Mouse (Mus musculus): Measurements from ENCODE around the gene Rara.

The Rara gene

GRCm38 (mm10) chr11:98995987-98996386 is 68.4 kb downstream of the Rara start:
- DNase-seq (ENCODE audit: low spot score in 2 of 2), result no peak

GRCm38 (mm10) chr11:98997659-98998058 is 70.0 kb downstream of the Rara start:
- no peak for DNase-seq (ENCODE audit: low spot score in 2 of 2)

- no peak for DNase-seq (ENCODE audit: low spot score in 2 of 2)
These were observed 71.2 kb downstream of the Rara start for GRCm38 (mm10) chr11:98998776-98999175.

GRCm38 (mm10) chr11:98999243-98999642 is 71.6 kb downstream of the Rara start:
- no peak for DNase-seq (ENCODE audit: low spot score in 2 of 2)

- no peak for DNase-seq (ENCODE audit: low spot score in 2 of 2)
These were observed 79.2 kb downstream of the Rara start for GRCm38 (mm10) chr11:99006788-99007187.

- no peak for DNase-seq (ENCODE audit: low spot score in 2 of 2)
These were observed 82.5 kb downstream of the Rara start for GRCm38 (mm10) chr11:99010124-99010523.

GRCm38 (mm10) chr11:99010706-99011105 is 83.1 kb downstream of the Rara start:
- DNase-seq (ENCODE audit: low spot score in 2 of 2), result no peak

- DNase-seq (ENCODE audit: low spot score in 2 of 2), result no peak
These were observed 86.2 kb downstream of the Rara start for GRCm38 (mm10) chr11:99013856-99014255.

- no peak for DNase-seq (ENCODE audit: low spot score in 2 of 2)
These were observed 92.2 kb downstream of the Rara start for GRCm38 (mm10) chr11:99019844-99020243.

- no peak for DNase-seq (ENCODE audit: low spot score in 2 of 2)
These were observed 94.8 kb downstream of the Rara start for GRCm38 (mm10) chr11:99022384-99022933.

- DNase-seq (ENCODE audit: low spot score in 2 of 2), result no peak
These were observed 95.5 kb downstream of the Rara start for GRCm38 (mm10) chr11:99023094-99023493.

GRCm38 (mm10) chr11:99023500-99024467 is 96.2 kb downstream of the Rara start, which contains the start of gene Top2a:
TSS of gene Top2a (minus strand) at chr11:99024189.
- DNase-seq (ENCODE audit: low spot score in 2 of 2), result peak; percentile 92 to 96
